Mouse (Mus musculus) forebrain, embryonic 16.5 days (tissue): ENCODE measurements around the gene Itpkb. TPM values are rescaled to one million over a fixed set of nuclear protein-coding genes. Genes with fewer than 3 reads are reported as not detected.
"Not testable (repeated sequence)": the region's sequence is repeated elsewhere in the genome, so short reads cannot be mapped to it uniquely, and the experiment has no call there.

Experiments
- ATAC-seq: fragments of 200-750 bp; cut with Nextera tagmentation; 2 replicates; pipeline ENCODE4 v1.8.0; 2017; ENCODE audit warnings: mild to moderate bottlenecking, moderate library complexity
- H3K27ac ChIP-seq: fragments of 300-500 bp; sonication (generic); 2 replicates; pipeline ENCODE4 v1.5.1; 2014; ENCODE audit warnings: low read length, control low read depth
- H3K27me3 ChIP-seq: fragments of 300-500 bp; sonication (generic); replicated peaks from 2 replicates; pipeline ENCODE4 v1.6.1; 2014; ENCODE audit warnings: low read length; ENCODE audit not compliant: control insufficient read depth, insufficient read depth
- H3K36me3 ChIP-seq: fragments of 300-500 bp; sonication (generic); 2 replicates; pipeline ENCODE4 v1.6.1; 2014; ENCODE audit not compliant: control insufficient read depth, insufficient read depth
- H3K4me1 ChIP-seq: fragments of 300-500 bp; sonication (generic); replicated peaks from 2 replicates; pipeline ENCODE4 v1.6.1; 2014; ENCODE audit warnings: low read length; ENCODE audit not compliant: control insufficient read depth, insufficient read depth
- H3K4me2 ChIP-seq: fragments of 300-500 bp; sonication (generic); 2 replicates; pipeline ENCODE4 v1.6.1; 2014; ENCODE audit warnings: mild to moderate bottlenecking, low read length, control low read depth
- H3K4me3 ChIP-seq: fragments of 300-500 bp; sonication (generic); replicated peaks from 2 replicates; pipeline ENCODE4 v1.5.1; 2014; ENCODE audit warnings: mild to moderate bottlenecking, low read length, control low read depth
- H3K9ac ChIP-seq: fragments of 300-500 bp; sonication (generic); replicated peaks from 2 replicates; pipeline ENCODE4 v1.6.1; 2014; ENCODE audit warnings: low read depth, low read length, control low read depth
- H3K9me3 ChIP-seq: fragments of 300-500 bp; sonication (generic); 2 replicates; pipeline ENCODE4 v1.6.1; 2016; ENCODE audit warnings: low read length; ENCODE audit not compliant: control insufficient read depth
- WGBS: fragments of 180-500 bp; shearing (Covaris S2); extraction: QIAGEN DNeasy Blood & Tissue Kit; methylation state at CpG from one replicate; pipeline ENCODE4 v1.1.7; 2014; 5-methylcytosine and 5-hydroxymethylcytosine counted together
- polyA plus RNA-seq: library from polyadenylated mRNA; unstranded; fragments of >200 nt; fragmentation: Nextera tagmentation; extraction: Ambion mirVana; gene quantifications from 2 replicates; pipeline ENCODE4 v1.2.1, GENCODE M21; 2015

The Itpkb gene
- polyA plus RNA-seq, 1 experiment from 2014 or later = 2.4 TPM

DNA sequence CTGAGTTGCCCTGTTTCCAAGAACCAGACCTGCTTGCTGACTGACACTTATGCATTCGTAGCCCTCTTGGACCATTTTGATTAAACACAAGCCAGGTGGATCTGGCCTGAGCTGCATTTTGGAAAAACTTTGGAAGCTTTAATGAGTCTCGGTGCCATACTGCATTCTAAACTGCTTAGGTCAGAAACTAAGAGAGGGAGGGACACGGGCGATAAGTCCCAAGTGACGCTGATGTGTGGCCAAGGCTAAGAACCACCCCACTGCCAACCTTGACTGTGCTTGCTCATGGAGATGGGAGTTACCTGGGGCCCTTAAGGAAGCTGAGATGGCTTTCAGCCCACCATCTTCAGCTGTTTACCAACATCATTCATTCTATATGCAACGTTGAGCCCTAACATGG is 55.0 kb downstream of the Itpkb start:
- H3K27me3 ChIP-seq = no peaks in the 10 kb centered on the region
- no peak overlapping the region for H3K4me2 ChIP-seq
- no peak overlapping the region for H3K27ac ChIP-seq
- WGBS = 85% methylated on average over 6 of the region's 6 CpGs
- H3K36me3 ChIP-seq = no peaks in the 10 kb centered on the region
- H3K9ac ChIP-seq = no peak overlapping the region
- peaks cover 10% of the 10 kb centered on the region for H3K4me1 ChIP-seq
- H3K9me3 ChIP-seq = no peaks in the 10 kb centered on the region
- no peak overlapping the region for H3K4me3 ChIP-seq
- ATAC-seq = no peak

DNA sequence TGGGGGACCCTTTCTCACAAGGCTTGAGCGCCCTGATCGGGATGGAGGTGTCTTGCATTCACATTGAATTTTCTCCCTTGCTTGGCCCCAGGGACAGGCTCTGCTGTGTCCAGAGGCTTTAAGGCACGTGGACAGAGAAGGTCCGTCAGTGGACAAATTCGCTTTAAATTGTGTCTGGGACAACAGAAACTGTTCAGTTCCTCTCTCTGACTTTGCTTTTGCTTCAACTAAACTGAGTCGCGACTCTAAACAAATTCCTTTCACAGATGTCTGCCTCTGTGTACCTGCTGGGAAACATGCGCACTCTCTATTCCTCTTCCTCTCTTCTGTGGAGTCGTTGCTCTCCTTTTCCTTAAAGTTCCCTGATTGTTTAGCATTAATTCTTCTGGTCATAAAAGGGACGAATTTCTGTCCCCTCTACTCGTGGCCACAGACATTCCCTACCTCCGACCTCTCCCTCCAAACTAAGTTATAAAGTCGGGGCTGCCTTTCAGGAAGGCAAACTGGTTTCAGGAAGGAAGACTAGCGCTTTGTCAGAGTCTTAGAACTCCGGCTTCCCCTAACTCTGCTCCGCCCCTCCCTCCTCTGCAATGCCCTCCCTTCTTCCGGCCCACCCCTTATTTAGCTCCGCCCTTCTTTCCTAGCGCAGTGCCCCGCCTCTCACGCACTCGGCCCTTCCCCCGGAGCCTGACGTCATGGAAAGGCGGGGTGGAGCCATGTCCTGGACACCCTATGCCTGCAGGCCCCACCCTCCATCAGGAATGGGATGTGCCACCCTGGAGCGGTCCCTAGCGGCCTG is 56.9 kb downstream of the Itpkb start:
- no peaks in the 10 kb centered on the region for H3K27me3 ChIP-seq
- H3K36me3 ChIP-seq = no peaks in the 10 kb centered on the region
- H3K9ac ChIP-seq = peak overlapping the region; percentile 33
- H3K4me3 ChIP-seq = peak overlapping the region; percentile 44
- peaks cover 10% of the 10 kb centered on the region for H3K4me1 ChIP-seq
- 1% methylated on average over 27 of the region's 27 CpGs for WGBS
- peak overlapping the region; percentile 67 for H3K4me2 ChIP-seq
- H3K27ac ChIP-seq = peak overlapping the region; percentile 43; the same call in 1 of the 2 replicates
- ATAC-seq = peak; percentile 98
- H3K9me3 ChIP-seq = no peaks in the 10 kb centered on the region

DNA sequence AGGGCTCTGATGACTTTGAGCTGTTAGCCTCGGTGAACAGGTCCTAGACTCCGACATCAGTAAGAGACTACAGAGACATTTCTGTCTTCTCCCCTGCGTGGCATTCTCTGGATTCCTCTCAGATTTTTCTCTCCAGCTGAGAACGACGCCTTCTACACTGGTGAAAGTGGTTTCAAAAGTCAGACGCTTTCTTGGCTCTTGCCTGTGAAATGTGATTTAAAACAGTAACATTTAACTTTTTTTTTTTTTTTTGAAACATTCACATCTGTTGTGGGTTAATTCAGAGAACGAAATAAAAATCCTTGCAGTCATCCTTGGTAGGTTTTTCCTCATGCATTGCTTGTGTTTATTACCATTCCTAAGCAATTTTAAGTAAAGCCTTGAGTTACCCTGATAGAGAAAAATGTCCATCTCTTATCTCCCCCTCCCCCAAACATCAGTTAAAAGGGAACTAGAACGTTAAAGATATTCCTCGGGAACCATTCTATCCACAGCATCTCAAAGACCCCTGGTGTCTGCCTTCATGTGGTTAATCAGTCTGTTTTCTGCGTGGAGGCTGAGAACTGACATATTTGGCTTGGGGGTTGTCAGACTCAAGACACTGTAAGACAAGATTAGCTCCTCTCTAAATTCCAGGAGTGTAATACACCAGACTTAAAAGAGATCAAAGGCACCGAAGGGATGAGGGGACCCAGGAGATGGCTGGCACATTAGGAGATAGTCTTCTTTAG is 57.6 kb downstream of the Itpkb start:
- H3K9ac ChIP-seq = peak overlapping the region; percentile 33; the same call in 1 of the 2 replicates
- peak overlapping the region; percentile 44 for H3K4me3 ChIP-seq
- peak overlapping the region; percentile 43; the same call in 1 of the 2 replicates for H3K27ac ChIP-seq
- H3K36me3 ChIP-seq = no peaks in the 10 kb centered on the region
- peak overlapping the region; percentile 67 for H3K4me2 ChIP-seq
- no peaks in the 10 kb centered on the region for H3K27me3 ChIP-seq
- no peak for ATAC-seq
- H3K4me1 ChIP-seq = peaks cover 10% of the 10 kb centered on the region
- no peaks in the 10 kb centered on the region for H3K9me3 ChIP-seq
- 20% methylated on average over 11 of the region's 11 CpGs for WGBS

DNA sequence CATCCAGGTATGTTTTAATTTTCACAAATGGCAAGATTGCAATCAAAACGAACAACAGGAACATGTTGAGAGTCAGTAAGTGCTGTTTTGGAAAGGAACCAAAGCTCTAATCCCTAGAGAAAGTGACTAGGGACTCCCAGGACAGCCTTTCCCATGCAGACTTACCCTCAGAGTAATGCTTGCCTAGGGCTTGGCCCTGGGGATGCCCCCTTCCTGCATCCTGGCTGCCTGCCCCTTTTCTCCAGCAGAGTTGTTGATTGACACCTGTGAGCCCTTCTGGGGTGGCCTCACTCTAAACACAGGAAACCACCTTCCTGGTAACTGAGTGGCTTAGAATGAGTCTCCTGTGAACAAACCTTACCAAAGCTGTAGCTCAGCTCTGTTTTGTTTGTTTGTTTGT is 58.2 kb downstream of the Itpkb start:
- H3K4me3 ChIP-seq = no peak overlapping the region
- no peaks in the 10 kb centered on the region for H3K9me3 ChIP-seq
- H3K27ac ChIP-seq = no peak overlapping the region
- no peak overlapping the region for H3K9ac ChIP-seq
- peaks cover 13% of the 10 kb centered on the region for H3K4me1 ChIP-seq
- H3K36me3 ChIP-seq = no peaks in the 10 kb centered on the region
- 48% methylated on average over 1 of the region's 1 CpGs for WGBS
- H3K27me3 ChIP-seq = no peaks in the 10 kb centered on the region
- H3K4me2 ChIP-seq = no peak overlapping the region
- ATAC-seq = no peak

DNA sequence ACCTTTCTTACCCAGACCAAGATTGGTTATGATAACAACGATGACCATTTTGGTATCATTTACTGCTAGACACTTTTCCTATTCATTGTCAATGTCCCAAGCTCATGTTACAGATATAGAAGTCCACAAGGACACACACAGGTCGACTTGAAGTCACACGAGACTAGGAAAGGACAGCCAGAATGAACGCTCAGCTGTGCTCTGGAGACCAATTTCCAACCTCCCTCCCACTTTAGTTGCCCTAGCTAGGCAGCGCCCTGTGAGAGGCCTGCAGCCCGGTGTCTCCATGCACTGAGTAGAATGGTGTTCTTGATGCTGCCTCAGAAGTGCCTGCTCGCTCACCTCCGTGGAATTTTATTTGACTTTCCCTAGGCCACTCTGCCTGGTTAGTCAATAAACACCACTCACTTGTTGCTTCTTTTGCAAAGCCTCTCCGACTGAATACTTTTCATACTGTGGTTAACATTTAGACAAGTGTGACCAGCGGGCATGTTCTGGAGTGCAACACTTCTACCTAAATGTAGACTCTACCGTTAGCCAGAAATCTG is 59.0 kb downstream of the Itpkb start:
- ATAC-seq = not testable (repeated sequence)
- WGBS = 89% methylated on average over 11 of the region's 11 CpGs

DNA sequence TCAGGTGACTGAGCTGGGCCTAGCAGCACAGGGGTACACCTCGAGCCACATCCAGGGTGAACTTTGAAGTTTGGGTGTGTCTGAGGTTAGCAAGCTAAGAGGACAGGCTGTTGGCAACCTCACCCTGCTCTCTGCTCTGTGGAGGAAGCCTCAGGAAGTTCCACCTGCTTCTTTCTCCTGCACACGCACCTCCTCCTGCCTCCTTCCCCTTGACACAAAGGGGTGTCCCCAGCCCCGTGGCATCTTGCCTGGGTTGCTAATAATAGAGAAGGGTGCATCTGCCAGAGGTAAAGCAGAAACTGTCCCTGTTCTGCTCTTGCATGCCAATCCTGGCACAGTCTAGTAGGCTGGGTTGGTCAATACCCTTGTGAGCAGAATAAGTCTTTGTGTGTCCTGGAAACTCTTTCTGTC is 60.0 kb downstream of the Itpkb start:
- Histone ChIP-seq H3K36me3 (no peaks in the 10 kb centered on the region), H3K27me3 (no peaks in the 10 kb centered on the region), H3K9ac (no peak overlapping the region), H3K27ac (no peak overlapping the region), H3K4me3 (no peak overlapping the region), H3K4me1 (peaks cover 14% of the 10 kb centered on the region), H3K9me3 (no peaks in the 10 kb centered on the region), H3K4me2 (no peak overlapping the region)
- no peak for ATAC-seq
- 75% methylated on average over 3 of the region's 3 CpGs for WGBS

More for the DNA sequence above, 59.0 kb downstream of the Itpkb start:
- H3K36me3 ChIP-seq, H3K27me3 ChIP-seq, H3K9me3 ChIP-seq, H3K4me3 ChIP-seq, H3K27ac ChIP-seq, H3K9ac ChIP-seq, H3K4me2 ChIP-seq: not testable (repeated sequence)
- H3K4me1 ChIP-seq = peaks cover 14% of the 10 kb centered on the region

DNA sequence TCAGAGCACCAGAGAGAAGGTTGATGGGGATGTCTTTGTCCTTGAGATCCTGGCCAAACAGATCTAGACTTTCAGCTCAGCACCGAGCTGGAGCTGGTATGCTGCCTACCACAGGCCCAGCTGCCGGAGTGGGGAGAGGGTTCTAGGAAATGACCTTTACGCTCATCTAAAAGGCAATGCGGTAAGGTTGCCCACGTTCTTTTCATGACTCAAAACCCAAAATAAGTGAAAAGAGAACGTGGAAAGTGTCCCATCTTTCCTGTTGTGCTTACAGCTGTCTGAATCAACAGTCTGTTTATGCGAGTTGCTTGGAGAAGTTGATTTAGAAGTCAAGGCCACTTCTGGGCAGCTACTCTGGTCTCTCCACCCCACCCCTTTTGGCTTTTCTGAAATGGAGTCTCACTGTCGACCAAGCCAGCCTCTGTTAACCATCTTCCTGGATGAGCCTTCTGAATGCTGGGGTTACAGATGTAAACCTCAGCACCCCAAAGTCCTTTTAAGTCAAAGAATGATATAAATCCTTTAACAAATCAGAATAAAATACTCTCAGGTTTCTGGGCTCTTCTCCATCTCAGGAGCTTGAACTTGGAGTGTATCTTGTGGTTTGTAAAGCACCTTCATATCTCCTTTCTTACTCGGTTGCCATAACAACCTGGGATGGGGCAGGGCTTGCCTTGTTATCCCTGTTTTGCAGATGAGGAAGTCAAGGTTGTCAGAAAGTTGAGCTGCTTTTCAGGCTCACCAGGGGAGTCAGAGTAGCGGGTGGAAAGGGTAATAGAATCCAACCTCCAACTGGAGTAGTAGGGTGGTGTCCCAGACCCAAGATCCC is 60.7 kb downstream of the Itpkb start:
- no peaks in the 10 kb centered on the region for H3K36me3 ChIP-seq
- no peak for ATAC-seq
- H3K9me3 ChIP-seq = no peaks in the 10 kb centered on the region
- WGBS = 82% methylated on average over 10 of the region's 10 CpGs
- H3K4me3 ChIP-seq = no peak overlapping the region
- H3K9ac ChIP-seq = no peak overlapping the region
- H3K27ac ChIP-seq = no peak overlapping the region
- peaks cover 14% of the 10 kb centered on the region for H3K4me1 ChIP-seq
- H3K27me3 ChIP-seq = no peaks in the 10 kb centered on the region
- H3K4me2 ChIP-seq = no peak overlapping the region

DNA sequence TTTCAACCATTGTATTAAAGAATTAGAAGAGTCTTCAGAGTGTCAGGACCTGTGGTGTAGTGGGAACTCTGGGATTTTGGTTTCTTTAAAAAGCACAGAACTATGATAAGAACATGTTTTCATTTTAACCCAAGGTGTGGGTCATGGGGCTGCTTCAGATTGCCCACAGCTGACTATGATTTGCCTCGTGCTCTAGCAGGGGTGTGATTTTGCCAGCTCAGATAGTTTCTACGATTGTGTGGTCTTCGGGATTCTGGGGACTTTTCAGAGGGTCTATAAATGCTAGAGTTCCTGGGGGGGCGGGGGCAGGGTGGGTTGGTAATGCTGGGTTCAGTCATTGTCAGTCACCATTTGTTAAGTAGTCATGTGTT is 61.3 kb downstream of the Itpkb start:
- H3K4me3 ChIP-seq = no peak overlapping the region
- no peaks in the 10 kb centered on the region for H3K9me3 ChIP-seq
- H3K27ac ChIP-seq = no peak overlapping the region
- no peak overlapping the region for H3K9ac ChIP-seq
- peaks cover 14% of the 10 kb centered on the region for H3K4me1 ChIP-seq
- H3K4me2 ChIP-seq = no peak overlapping the region
- 87% methylated on average over 4 of the region's 4 CpGs for WGBS
- H3K36me3 ChIP-seq = no peaks in the 10 kb centered on the region
- ATAC-seq = no peak
- no peaks in the 10 kb centered on the region for H3K27me3 ChIP-seq
